Comparison of ENCODE assay signal across 8 mouse cellular contexts in the genomic region with DNA sequence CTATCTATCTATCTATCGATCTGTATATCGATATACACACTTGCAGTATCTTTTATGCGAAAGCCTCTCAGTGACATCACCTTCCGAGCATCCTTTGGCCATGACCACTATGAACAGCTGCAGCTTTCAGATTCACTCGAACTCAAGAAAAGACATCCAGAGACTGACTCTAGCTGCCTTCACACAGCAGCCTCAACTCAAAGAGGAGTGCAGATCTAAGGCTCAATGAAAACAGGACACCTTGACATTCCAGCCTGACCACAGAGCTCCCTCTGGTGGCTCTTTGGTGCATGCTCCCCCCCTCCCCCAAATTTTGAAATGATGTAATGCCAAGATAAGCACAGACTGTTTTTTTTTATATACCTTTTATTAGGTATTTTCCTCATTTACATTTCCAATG.
DNase-seq lines count a peak whose midpoint lies in the region; ATAC-seq and TF ChIP-seq lines count a peak whose summit lies in the region.
"Had no signal": no experiment of that assay in that cellular context is flagged by ENCODE, and none has a peak within 500 bp of the region (broad histone marks: within the 10 kb centered on the region; RNA-seq: fewer than 3 reads in every experiment).

No protein-coding gene starts in this region.

- no peak overlapping the region for H3K9ac ChIP-seq in kidney, embryonic 15.5 days
- H3K9ac ChIP-seq: limb, embryonic 13.5 days had no signal

- no peaks in the 10 kb centered on the region for H3K36me3 ChIP-seq in kidney, adult 2 months (ENCODE audit: control insufficient read depth, insufficient read depth, low read length)
- H3K36me3 ChIP-seq in kidney, embryonic 15.5 days, result no peaks in the 10 kb centered on the region
- H3K36me3 ChIP-seq in C2C12 (ENCODE audit: control insufficient read depth, insufficient read depth), result no peaks in the 10 kb centered on the region
- no peaks in the 10 kb centered on the region for H3K36me3 ChIP-seq in G1E (replicated peaks)
- H3K36me3 ChIP-seq: limb, embryonic 13.5 days had no signal

- no peak for ATAC-seq in kidney, embryonic 15.5 days (replicated peaks; ENCODE audit: low FRiP score)
- ATAC-seq in G1E (ENCODE audit: extremely low read depth, insufficient number of reproducible peaks, low FRiP score, poor library complexity, severe bottlenecking), result no peak

- TF ChIP-seq CTCF in kidney, adult 2 months (conservative IDR thresholded peaks at IDR 0.05; ENCODE audit: insufficient read depth, insufficient read length, low read depth, low read length), result peak; percentile 71
- no peak for TF ChIP-seq CTCF in C2C12 (IDR thresholded peaks at IDR 0.05; ENCODE audit: control insufficient read depth, insufficient read depth, insufficient read length)
- TF ChIP-seq CTCF in G1E (IDR thresholded peaks at IDR 0.05; ENCODE audit: low read depth, low read length), result peak; percentile 49
- TF ChIP-seq CTCF in embryonic fibroblast, embryonic 13.5 days (IDR thresholded peaks at IDR 0.05; ENCODE audit: borderline replicate concordance, insufficient read depth, low read length), result peak; percentile 35; the same call in 1 of the 2 replicates

- WGBS in kidney, adult 2 months, result 83% methylated on average over 5 of the region's 5 CpGs
- WGBS in kidney, embryonic 15.5 days, result 82% methylated on average over 5 of the region's 5 CpGs

- H3K9me3 ChIP-seq in kidney, embryonic 15.5 days (replicated peaks), result no peaks in the 10 kb centered on the region
- peaks cover 5% of the 10 kb centered on the region; the same call in 1 of the 2 replicates for H3K9me3 ChIP-seq in G1E (replicated peaks)
- H3K9me3 ChIP-seq: limb, embryonic 13.5 days had no signal

- no peaks in the 10 kb centered on the region for H3K27me3 ChIP-seq in kidney, adult 2 months (replicated peaks; ENCODE audit: control insufficient read depth, insufficient read depth, low read length)
- 0 out of 2 replicates have a peak, but pooled peaks cover 6% of the 10 kb centered on the region for H3K27me3 ChIP-seq in kidney, embryonic 15.5 days
- no peaks in the 10 kb centered on the region for H3K27me3 ChIP-seq in C2C12 (ENCODE audit: control insufficient read depth, insufficient read depth, insufficient read length)
- H3K27me3 ChIP-seq in G1E (ENCODE audit: insufficient read depth, low read length), result peaks cover 36% of the 10 kb centered on the region

- peak; percentile 4 for DNase-seq in kidney, adult 2 months
- no peak for DNase-seq in G1E (ENCODE audit: low spot score)
- DNase-seq in urinary bladder, postnatal 4 days (ENCODE audit: low spot score in 2 of 2), result no peak
- no peak for DNase-seq in urinary bladder, postnatal 36 days (ENCODE audit: low spot score in 2 of 2)

- no peak for TF ChIP-seq POLR2A in kidney, adult 2 months (IDR thresholded peaks at IDR 0.05; ENCODE audit: low read depth, low read length)
- TF ChIP-seq POLR2A in embryonic fibroblast, embryonic 13.5 days (IDR thresholded peaks at IDR 0.05; ENCODE audit: low read depth, low read length), result no peak

- H3K27ac ChIP-seq in kidney, adult 2 months (ENCODE audit: insufficient read depth, low read depth, low read length), result no peak overlapping the region
- no peak overlapping the region for H3K27ac ChIP-seq in kidney, embryonic 15.5 days
- no peak overlapping the region for H3K27ac ChIP-seq in embryonic fibroblast, embryonic 13.5 days (ENCODE audit: insufficient read depth, low read length)

- no peaks in the 10 kb centered on the region for H3K79me3 ChIP-seq in C2C12 (ENCODE audit: low read depth)

- H3K4me3 ChIP-seq in kidney, adult 2 months (ENCODE audit: insufficient read depth, low read depth, low read length), result no peak overlapping the region
- no peak overlapping the region for H3K4me3 ChIP-seq in kidney, embryonic 15.5 days (replicated peaks)
- H3K4me3 ChIP-seq in C2C12 (ENCODE audit: insufficient read depth, poor library complexity, severe bottlenecking) (no peak overlapping the region), G1E (ENCODE audit: low read depth, low read length) (no peak overlapping the region)
- no peak overlapping the region for H3K4me3 ChIP-seq in embryonic fibroblast, embryonic 13.5 days (ENCODE audit: insufficient read depth, low read length)
- H3K4me3 ChIP-seq: limb, embryonic 13.5 days had no signal

- H3K4me1 ChIP-seq in kidney, adult 2 months (ENCODE audit: control insufficient read depth, insufficient read depth, low read length), result no peaks in the 10 kb centered on the region
- H3K4me1 ChIP-seq in kidney, embryonic 15.5 days, result peaks cover 17% of the 10 kb centered on the region; the same call in 1 of the 2 replicates
- H3K4me1 ChIP-seq in G1E (ENCODE audit: insufficient read depth, low read depth, low read length), result peaks cover 10% of the 10 kb centered on the region; the same call in 1 of the 2 replicates
- H3K4me1 ChIP-seq in embryonic fibroblast, embryonic 13.5 days (ENCODE audit: control insufficient read depth, insufficient read depth, low read length), result peaks cover 3% of the 10 kb centered on the region

- no peak overlapping the region for H3ac ChIP-seq in C2C12 (ENCODE audit: control insufficient read depth, insufficient read length, low read depth)

- H3K79me2 ChIP-seq in C2C12 (ENCODE audit: control insufficient read depth, insufficient read depth), result no peaks in the 10 kb centered on the region

- H3K4me2 ChIP-seq in kidney, embryonic 15.5 days, result no peak overlapping the region
- H3K4me2 ChIP-seq: limb, embryonic 13.5 days had no signal

TF ChIP-seq in C2C12, 6 proteins besides CTCF, POLR2A, EP300 and RAD21:
- no peak for TF ChIP-seq USF1 (IDR thresholded peaks at IDR 0.05; ENCODE audit: low read depth)
- TF ChIP-seq MYOD1 (IDR thresholded peaks at IDR 0.05; ENCODE audit: control insufficient read depth, insufficient read length, low read depth), result peak; percentile 13
